Mouse (Mus musculus) hindlimb bud, embryonic 11.5 days (tissue): ENCODE data around the gene Nrn1.

Source experiments
- DNase-seq: peaks from one replicate; pipeline ENCODE4 v3.0.0-alpha.2; 2012; ENCODE audit warnings: low read depth, low spot score; ENCODE audit errors: extremely low spot score

Gene Nrn1

GRCm38 (mm10) chr13:36725881-36726280 is 9.1 kb downstream of the Nrn1 start:
- DNase-seq, result no peak

DNA sequence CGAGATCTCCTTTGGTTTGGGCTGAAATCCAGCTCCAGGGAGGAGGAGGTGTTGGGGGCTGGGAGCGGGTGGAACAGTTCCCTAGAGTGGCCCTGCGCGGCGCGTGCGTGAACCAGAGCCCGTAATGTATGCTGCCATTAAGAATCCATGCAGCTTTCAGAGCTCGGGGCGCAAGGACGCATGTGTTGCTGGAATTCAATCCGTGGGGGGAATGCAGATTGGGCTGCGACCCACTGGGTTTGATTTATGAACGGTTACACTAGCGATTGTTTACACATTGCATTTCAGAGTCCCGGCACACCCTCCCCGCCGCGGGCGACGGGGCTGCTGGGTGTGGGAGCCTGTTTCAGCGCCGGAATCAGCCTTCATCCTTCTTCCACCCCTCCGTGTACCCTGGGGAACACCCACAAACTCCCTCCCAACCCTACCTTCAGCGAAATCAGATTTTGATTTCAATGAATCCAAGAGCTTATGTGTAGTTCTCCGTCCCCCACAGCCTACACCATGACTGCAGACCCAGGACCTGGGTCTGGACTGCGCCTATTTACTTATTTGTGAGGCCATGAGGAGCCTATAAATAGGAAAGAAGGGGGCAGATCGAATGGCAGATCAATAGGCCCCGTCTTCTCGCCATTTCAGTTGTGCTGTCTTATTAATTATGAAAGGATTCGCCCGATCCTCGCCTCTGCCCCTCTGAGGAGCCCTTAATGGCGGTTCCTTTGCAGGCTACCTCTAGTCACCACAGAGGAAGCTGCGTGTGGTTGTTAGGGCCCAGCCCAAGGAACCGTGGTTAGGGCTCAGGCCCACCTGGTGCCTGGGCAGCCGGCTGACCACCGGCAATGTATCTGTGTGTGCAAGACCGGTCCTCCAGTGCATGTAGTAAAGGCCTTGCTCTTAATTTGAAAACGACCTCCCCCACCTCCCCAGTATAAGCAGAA is 10.1 kb downstream of the Nrn1 start:
- DNase-seq, result no peak

- no peak for DNase-seq
These were observed 11.1 kb downstream of the Nrn1 start for GRCm38 (mm10) chr13:36723726-36724300.

DNA sequence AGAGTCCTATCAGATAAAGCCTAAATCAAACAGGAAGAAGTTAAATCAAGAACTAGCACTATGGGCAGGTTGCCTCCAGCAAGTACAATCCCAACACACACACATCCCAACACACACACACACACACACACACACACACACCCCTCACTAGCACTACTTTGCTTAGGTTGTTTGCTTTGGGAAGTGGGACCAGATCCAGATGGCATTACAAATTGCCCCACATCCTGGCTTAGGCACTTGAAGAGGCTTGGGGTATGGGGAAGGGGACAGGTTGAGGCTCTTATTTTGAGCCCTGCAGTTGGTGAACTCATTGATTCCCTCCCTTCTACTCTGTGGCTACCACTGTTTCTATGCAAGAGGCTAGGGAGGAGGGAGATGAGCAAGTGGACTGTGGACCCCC is 12.6 kb downstream of the Nrn1 start:
- no peak for DNase-seq

DNA sequence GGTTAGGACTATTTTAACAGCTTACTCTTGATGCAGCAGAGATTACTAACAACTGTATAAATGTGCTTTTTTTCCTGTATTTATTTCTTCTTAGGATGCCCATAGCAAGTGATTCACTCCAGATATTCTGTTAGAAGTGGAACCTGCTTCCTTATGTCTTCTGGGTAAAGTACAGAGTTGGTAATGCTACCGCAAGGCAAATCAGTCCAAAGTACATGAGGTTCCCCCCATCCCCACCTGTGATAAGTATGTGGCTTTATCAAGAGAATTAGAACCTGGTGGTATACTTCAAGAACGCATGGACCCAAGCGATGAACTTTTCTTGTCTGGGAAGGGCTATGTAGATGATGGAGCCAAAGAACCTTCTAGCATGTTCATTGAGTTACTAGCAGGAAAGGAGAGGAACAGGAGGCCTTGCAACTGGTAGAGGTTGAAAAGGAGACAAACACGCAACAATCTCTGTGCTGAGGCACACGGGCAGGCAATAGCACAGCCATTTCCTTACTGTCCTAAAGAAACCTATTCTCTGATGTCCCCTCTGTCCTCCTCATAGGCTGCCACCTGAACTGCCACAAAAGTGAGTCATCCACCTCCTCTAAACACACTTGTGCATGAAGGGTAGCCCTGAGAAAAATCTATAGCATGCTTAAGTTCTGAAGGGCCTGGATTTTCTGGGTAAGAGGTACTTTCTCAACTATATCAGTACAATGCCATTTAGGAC is 14.5 kb downstream of the Nrn1 start:
- no peak for DNase-seq

- no peak for DNase-seq
These were observed 17.6 kb downstream of the Nrn1 start for GRCm38 (mm10) chr13:36717376-36717775.

GRCm38 (mm10) chr13:36716708-36717107 is 18.2 kb downstream of the Nrn1 start:
- no peak for DNase-seq

- DNase-seq, result no peak
These were observed 20.8 kb downstream of the Nrn1 start for GRCm38 (mm10) chr13:36714101-36714500.

GRCm38 (mm10) chr13:36707088-36707690 is 27.7 kb downstream of the Nrn1 start:
- no peak for DNase-seq

DNA sequence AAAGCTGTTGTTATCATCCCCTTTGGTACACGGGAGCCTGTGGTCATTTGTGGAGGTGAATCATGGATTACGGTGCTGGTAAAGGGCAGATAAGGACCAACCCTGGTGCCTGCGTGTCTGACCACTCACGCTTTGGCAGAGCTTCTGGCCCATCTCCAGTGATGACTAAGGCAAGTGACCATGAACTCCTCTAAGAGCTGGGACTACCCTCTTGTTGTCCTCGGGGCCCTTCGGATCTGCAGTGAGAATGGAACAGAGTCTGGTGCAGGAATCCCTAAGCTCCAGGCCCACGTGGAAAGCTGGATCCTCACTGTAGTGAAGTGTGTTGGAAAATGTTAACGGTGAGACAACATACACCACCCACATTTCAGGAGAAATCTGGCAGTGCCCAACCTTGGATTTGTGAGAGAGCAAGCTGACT is 38.6 kb downstream of the Nrn1 start:
- DNase-seq, result no peak

DNA sequence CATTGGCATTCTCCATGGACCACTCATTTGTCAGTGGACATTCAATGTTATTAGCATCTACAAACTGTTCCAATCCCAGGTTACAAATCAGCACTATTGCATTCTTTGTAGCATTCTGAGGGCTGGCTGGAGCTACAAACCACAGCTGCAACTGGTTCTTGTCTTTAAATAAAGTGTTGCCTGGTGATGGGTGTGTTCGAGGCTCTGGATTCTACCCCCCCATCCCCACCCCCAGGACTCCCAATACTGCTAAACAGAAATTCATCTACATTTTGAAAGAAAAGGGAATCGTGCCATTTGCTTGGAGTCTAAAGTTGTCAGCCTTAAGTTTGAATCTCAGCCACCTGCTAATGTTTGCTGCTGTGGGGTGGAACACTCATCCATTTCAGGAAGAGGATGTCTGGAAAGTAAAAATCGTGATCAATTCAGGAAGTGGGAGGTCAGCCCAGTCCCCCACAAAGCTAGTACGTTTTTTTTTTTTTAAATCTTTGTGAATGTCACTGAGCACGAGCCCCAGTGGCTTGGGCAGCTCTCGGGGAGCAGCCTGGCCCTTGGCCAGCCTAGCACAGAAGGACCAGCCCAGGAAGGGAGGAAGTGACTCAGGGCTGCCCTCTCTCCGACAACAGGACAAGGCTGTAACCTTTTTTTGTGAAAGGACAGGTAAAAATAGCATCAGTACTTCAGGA is 39.3 kb downstream of the Nrn1 start:
- no peak for DNase-seq

- no peak for DNase-seq
These were observed 51.4 kb downstream of the Nrn1 start for GRCm38 (mm10) chr13:36683581-36683980.

DNA sequence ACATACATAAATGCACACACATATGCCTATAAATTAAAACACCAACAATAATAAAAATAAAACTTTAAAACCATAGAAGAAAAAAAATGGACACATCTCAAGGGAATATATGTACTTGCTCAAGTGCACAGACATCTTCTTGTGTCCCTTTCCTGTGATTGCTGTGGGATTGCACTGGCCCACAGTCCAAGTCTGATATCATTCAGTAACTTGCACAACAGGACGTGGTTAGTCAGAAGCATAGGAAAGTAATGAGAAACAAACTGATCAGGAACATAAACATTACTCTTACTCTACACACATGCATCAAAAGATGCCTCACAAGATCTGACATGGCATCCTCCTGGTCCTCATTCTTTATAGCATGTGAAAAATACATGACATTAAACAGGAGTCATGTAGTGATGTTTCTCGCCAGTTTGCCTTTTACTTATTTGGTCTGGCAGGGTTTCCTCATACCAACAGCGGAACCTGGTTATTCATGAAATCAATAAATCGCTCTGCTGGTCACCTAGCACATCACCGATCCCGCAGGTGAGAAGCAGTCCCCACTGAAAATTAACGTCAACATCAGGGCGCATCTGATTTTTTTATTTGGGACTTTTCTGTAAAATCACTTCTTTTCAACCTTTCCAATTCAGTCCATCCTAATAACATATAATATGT is 54.1 kb downstream of the Nrn1 start:
- DNase-seq, result no peak

DNA sequence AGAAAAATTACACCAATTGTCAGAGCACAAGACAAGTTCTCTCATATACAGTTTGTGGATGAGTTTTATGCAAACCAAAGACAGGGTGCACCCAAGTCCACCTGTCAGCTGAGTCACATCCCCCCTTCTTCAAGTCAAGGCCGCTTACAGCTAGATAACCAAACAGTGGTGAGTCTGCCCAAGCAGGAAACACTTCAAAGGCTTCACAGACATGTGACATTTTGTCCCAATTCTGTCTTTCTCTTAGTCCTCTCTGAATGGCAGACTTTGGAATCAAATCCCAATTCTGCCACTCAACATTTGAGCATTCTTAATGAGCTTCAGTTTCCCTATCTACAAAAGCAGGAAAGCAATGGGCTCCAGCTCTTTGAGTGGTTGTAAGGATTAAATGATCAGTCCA is 55.6 kb downstream of the Nrn1 start:
- DNase-seq, result no peak
